Mouse (Mus musculus) small intestine, adult 2 months (tissue): ENCODE results near the gene Fbxl14.

Experiments used
- CTCF ChIP-seq: fragments of 200-500 bp; IDR thresholded peaks from 2 replicates; pipeline ENCODE4 v1.5.1; 2012; ENCODE audit warnings: low read depth, mild to moderate bottlenecking, control low read depth, inconsistent platforms, low read length, moderate library complexity, mixed read lengths; ENCODE audit not compliant: insufficient replicate concordance, insufficient read length; ENCODE audit errors: extremely low read depth
- POLR2A ChIP-seq: fragments of 200-500 bp; IDR thresholded peaks from 2 replicates; pipeline ENCODE4 v1.6.1; 2012; ENCODE audit warnings: low read depth, mild to moderate bottlenecking, control low read depth, inconsistent platforms, low read length, moderate library complexity

DNA sequence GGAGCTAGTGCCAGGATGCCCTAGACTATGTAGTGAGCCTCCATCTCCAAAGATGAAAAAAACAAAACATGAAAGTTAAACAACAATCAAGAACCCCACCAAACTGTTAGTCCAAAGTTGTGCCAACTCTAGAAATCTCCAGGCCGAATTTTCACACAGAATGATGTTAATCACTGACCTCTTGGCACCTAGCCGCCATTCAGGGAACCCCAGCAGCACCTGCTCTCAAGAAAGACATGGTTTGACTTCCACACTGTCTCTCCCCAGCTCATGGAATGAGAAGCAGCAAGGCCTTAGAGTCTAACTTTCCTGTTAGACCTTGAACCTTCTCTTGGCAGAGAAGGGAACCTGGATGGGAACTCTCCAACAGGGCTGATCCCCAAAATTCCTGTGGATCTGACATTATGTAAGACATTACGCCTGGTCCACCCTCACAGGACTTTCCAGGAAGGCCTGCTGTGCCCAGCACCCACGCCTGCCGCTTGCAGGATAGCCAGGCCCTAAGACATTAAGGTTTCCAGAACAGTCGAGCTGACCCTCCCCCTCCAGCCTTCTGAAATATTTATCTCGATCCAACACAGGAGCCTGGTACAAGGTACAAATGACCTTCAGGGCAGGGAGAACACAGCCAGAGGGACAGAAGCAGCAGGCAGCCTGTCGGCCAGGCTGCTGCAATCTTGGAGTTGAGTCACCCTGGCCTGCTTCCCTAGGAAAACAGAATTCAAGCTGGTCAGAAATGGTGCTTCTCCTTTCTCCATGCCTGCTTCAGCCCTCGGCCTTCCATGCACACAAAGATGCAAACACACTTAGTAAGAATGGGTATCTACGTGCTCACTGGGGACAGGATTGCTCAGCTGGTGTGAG, 12.3 kb upstream of the Fbxl14 start:
- TF ChIP-seq CTCF (0 out of 2 replicates have a peak, but pooled peaks have one; percentile 16), POLR2A (no peak)
